Mouse (Mus musculus): ENCODE results near the gene Tppp3.

Gene Tppp3

GRCm38 (mm10) chr8:105484030-105484368 is 12.7 kb upstream of the Tppp3 start:
- DNase-seq: no peak

DNA sequence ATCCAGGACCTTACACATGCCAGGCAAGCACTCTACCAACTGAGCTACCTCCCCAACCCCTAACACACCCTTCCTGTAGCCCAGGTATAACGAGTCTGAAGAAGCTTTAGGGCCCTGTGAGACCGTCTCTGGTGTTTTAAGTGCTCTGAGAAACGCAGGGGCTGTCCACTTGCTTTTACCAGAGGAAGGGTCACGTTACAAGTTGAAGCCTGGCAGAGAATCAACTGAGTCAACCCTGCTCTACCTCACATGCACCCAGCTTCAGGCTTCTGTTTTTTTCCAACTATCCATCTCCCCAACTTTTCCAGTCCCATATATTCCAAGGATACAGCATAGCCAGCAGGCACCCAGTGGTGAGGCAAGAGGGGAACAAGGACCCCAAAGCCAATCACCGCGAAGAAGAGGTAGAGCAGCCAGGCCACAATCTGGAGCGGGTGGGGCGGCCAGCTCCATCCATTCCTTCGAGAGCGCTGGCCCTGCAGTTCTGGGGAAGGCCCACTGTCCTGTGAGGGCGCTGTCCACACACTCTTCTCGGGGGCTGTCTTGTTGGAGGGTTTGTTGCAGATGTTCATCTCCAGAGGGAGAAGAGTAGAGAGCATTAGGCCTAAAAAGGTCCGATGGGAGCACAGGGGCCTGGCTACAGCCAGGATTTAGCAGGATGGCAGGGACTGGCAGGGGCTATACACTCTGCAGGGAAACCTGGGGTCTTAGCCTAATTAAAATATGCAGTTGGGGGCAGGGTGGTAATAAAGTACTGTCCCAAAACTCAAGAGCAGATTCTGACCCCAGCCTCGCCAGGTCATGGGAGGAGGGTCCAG is 12.1 kb upstream of the Tppp3 start:
- DNase-seq: peak; percentile 79 to 82

GRCm38 (mm10) chr8:105482123-105482522 is 10.8 kb upstream of the Tppp3 start:
- no peak for DNase-seq

DNA sequence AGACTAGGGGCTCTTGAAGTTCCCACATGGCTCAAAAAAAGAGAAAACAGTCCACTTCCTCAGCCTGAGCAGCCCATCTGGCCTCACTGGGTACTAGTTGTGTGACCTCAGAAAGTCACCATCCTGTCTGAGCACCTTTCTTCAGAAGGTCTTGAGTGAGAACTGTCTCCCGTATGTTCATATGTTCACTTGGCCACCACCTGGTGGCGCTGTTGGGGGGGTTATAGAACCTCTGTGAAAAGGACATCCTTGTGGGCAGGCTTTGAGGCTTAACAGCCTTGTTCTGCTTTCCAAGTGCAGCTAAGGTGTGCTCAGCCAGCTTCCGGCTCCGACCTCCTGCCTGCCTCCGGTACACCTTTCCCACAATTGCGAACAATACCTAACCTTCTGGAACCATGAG is 10.1 kb upstream of the Tppp3 start:
- peak; percentile 73 to 78 for DNase-seq

- DNase-seq: no peak
Measured at GRCm38 (mm10) chr8:105481013-105481412, 9.7 kb upstream of the Tppp3 start.

GRCm38 (mm10) chr8:105477792-105478191 is 6.5 kb upstream of the Tppp3 start:
- no peak for DNase-seq

DNA sequence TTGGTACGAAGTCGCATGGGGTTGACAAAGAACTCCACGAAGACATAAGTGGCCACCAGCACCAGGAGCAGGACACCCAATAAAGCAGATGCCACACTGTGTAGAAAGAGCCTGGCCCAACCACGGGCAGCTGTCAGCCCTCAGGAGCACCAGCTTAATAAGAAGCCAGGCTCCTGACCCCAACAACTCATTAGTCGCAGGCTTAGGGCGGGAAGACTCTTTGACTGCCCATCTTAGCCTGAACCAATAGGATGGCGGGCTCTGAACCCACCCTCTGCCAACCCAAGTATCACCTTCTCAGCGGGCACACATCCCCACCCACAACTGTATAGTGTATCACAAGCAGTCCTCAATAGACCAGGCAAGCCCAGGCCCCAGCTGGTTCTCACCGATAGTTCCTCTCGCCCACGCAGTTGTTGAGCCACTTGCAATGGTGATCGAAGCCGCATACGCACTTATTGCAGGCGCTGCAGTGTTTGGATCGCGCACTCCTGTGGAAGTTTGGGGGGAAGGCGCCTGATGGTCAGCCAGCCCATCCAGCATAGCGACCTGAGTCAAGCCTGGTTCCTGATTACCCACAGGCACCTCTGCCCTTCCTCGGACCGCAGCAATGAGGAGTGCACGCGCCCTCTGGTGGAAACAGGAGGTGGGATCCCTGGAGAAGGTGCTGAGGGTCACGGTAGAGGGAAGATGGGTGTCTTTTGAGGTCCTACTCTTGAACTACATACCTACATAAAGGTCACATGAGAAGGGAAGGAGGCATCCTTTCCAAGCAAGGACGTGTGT is 5.5 kb upstream of the Tppp3 start:
- DNase-seq: peak; percentile 89 to 90

DNA sequence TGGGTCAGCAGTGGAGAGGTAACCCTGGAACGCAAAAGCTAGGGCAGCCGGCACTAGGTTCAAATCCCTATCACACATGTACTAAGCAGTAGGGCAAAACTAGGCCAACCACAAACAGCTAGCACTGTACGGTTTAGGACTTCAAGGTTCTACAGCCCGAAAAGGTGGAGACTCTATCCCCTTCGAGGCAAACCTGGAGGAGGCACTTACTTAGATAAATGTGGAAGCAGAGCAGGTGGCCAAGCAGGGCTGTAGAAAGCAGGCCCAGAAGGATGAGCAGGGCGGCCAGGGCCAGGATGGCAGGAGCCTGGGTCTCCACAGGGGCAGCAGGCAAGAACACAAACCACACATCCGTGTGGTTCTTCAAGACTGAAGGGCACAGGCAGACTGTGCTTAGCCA is 4.8 kb upstream of the Tppp3 start:
- no peak for DNase-seq

GRCm38 (mm10) chr8:105475742-105476141 is 4.4 kb upstream of the Tppp3 start:
- no peak for DNase-seq

- peak in 1 of 2 experiments; percentile 34 for DNase-seq
Measured at GRCm38 (mm10) chr8:105475254-105475653, 3.9 kb upstream of the Tppp3 start.

GRCm38 (mm10) chr8:105474680-105475079 is 3.4 kb upstream of the Tppp3 start:
- no peak for DNase-seq

DNA sequence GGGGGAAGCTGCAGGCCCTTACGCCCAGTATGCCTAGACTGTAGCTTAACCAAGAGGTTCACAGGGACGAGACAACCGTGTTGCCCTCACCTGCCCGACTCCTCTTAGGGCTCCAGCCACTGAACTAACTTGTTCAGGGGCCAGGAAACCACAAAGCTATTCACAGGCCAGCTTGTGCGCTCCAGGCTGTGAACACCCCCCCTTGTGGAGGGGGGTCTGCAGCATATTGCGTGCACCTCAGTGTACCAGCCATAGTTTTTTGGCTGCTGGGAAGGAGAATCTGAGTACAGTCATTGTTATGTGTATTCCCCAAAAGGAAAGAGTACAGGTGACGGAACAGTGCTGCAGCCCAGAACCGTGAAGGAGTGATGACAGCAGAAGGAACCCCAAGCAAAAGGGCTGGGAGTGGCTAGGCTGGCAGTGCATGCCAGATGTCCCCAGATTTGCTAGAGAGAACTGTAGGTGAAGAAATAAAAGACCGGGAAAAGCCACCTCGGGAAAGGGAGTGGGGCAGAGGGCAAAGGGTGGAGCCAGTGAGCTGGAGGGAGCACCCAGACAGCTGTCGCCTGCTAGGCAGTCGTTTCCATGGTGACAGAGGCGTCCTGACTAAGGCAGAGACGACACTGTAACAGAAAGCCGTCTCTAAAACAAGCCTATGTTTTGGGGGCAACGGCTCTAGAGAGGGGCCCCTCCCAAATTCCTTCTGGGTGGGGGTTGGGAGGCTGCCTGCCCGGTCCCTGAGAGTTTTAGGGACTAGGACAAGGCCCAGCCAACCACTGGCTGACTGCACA is 2.7 kb upstream of the Tppp3 start:
- DNase-seq: peak; percentile 65

GRCm38 (mm10) chr8:105472983-105473382 is 1.7 kb upstream of the Tppp3 start:
- DNase-seq: peak in 1 of 2 experiments; percentile 45

DNA sequence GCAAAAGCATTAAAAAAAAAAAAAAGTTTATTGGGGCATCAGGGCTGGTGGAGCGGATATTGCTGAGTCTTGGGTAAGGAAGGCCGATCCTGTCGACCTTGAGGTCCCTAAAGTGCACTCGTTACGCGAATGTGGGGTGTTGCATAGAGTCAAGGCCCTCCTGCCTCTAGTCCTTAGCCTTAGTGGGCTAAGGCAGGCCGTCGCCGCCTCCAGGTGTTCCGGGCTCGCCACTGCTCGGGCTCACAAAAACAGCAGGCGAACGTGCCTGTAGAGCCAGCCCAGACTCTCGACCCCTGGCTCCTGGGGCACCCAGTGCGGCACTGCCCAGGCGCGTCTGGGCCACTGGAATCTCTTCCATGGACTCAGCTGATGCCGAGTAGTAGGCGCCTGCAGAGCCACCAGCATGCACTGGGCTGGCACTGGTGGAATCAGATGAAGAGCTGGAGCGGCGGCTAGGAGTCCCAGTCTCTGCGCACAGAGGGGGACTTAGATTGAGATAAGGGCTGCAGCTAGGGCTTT is 1.1 kb upstream of the Tppp3 start:
- DNase-seq: peak in 1 of 2 experiments; percentile 30

GRCm38 (mm10) chr8:105470681-105471313 is 529 bp downstream of the Tppp3 start:
- no peak for DNase-seq

- DNase-seq: peak in 1 of 2 experiments; percentile 35
Measured at GRCm38 (mm10) chr8:105470262-105470661, 1.1 kb downstream of the Tppp3 start.

DNA sequence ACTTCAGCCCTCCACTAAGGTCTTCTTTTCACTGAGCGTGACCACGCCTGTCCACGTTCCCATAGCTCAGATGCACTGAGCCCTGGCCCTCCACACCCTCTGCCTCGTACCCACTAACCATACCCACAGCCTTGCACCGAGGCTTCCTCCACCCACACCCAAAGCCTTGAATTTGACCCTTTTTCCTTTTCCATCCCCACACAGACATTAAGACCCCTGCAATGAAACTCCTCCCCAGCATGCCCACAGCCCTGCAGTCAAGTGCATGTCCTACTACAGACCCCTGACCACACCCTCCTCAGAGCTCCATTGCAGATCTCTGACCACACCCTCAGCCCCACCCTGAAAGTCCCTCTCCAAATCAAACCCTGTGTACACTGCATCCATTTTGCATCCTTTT is 1.5 kb downstream of the Tppp3 start:
- DNase-seq: peak in 1 of 2 experiments; percentile 28

DNA sequence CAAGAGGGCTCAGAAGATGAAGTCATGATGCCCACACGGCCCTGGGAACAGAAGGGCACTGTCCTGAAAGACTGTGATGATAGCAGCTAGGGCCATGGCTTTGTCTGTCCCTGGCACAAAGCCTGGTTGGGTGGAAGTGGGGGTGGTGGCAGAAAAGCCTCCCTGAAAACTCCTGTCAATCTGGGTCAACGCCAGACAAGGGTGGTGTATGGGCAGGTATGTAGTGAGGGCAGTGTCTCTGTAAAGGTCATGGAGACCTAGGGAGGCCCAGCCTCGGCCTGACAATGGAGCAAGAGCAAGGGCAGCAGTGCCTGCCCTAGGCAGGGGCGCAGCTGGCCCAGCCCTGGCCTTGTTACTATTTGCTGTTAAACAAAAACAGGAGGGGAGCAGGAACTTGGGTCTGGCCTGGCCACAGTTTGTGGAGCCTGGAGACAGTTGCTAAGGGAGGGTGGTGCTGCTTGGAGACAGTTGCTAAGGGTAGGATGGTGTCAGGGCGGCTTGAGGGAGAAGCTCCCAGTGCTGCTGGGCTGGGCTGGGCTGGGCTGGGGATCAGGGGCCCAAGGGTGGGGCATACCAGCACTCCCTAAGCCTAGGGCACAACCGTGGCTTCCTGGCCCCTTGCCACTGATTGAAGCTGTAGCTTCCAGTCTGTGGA is 2.2 kb downstream of the Tppp3 start:
- DNase-seq: peak; percentile 86 to 87

GRCm38 (mm10) chr8:105468002-105468720 is 3.2 kb downstream of the Tppp3 start:
- peak; percentile 84 to 88 for DNase-seq

DNA sequence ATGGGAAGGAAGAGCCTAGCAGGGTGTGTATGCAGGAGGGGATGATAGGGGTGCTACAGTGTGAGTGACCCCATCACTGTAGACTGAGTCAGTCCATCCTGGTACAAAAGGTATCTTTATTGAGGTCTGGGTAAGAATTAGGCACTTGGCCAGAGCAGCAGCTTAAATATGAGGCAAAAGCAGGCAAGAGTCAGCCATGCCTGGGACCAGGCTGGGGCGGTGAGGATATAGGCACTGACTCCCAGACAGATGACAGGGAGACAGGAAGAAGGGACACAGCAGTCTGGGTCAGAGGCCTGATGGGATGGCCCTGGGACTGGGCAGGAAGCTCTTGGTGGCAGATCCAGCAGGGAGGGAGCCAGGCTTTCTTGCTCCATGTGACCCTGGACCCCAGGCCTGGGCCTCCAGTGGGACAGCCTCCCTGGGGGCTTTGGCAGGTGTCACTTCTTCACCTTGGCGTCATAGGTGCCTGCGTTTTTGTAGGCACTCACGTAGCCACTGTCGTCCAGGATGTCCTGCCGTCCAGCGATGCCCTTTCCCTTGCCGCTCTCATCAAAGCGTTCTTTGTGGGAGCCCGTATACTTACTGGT is 3.8 kb downstream of the Tppp3 start:
- peak in 1 of 2 experiments; percentile 66 for DNase-seq

Measured in cerebellum, postnatal 10 days (tissue).